Mouse (Mus musculus) hindbrain, embryonic 11.5 days (tissue): ENCODE results near the gene Smap2. TPM values are rescaled to one million over a fixed set of nuclear protein-coding genes. Genes with fewer than 3 reads are reported as not detected.
"Not testable (repeated sequence)": the region's sequence is repeated elsewhere in the genome, so short reads cannot be mapped to it uniquely, and the experiment has no call there.

Experiments
- ATAC-seq: fragments of 200-750 bp; cut with Nextera tagmentation; 2 replicates; pipeline ENCODE4 v1.8.0; 2017; ENCODE audit warnings: mild to moderate bottlenecking, moderate TSS enrichment, moderate library complexity; ENCODE audit not compliant: low FRiP score
- DNase-seq: peaks from one replicate; pipeline ENCODE4 v3.0.0-alpha.2; 2015; ENCODE audit warnings: low spot score
- H3K27ac ChIP-seq: fragments of 300-500 bp; sonication (generic); 2 replicates; pipeline ENCODE4 v1.5.1; 2014; ENCODE audit warnings: mild to moderate bottlenecking, low read depth, low read length
- H3K27me3 ChIP-seq: fragments of 300-500 bp; sonication (generic); 2 replicates; pipeline ENCODE4 v1.6.1; 2014; ENCODE audit warnings: mild to moderate bottlenecking, low read length, moderate library complexity, mixed read lengths; ENCODE audit not compliant: control insufficient read depth, insufficient read depth
- H3K36me3 ChIP-seq: fragments of 300-500 bp; sonication (generic); 2 replicates; pipeline ENCODE4 v1.6.1; 2014; ENCODE audit warnings: mild to moderate bottlenecking, low read length, moderate library complexity, mixed read lengths; ENCODE audit not compliant: control insufficient read depth, insufficient read depth
- H3K4me1 ChIP-seq: fragments of 300-500 bp; sonication (generic); replicated peaks from 2 replicates; pipeline ENCODE4 v1.6.1; 2014; ENCODE audit warnings: low read length, mixed read lengths; ENCODE audit not compliant: control insufficient read depth, insufficient read depth
- H3K4me2 ChIP-seq: fragments of 300-500 bp; sonication (generic); replicated peaks from 2 replicates; pipeline ENCODE4 v1.6.1; 2014; ENCODE audit warnings: mild to moderate bottlenecking, low read depth, low read length
- H3K4me3 ChIP-seq: fragments of 300-500 bp; sonication (generic); 2 replicates; pipeline ENCODE4 v1.5.1; 2014; ENCODE audit warnings: low read depth, low read length
- H3K9ac ChIP-seq: fragments of 300-500 bp; sonication (generic); 2 replicates; pipeline ENCODE4 v1.6.1; 2014; ENCODE audit warnings: low read depth, low read length
- H3K9me3 ChIP-seq: fragments of 300-500 bp; sonication (generic); 2 replicates; pipeline ENCODE4 v1.6.1; 2016; ENCODE audit warnings: low read length; ENCODE audit not compliant: control insufficient read depth
- WGBS: fragments of 180-500 bp; shearing (Covaris S2); extraction: QIAGEN DNeasy Blood & Tissue Kit; methylation state at CpG from one replicate; pipeline ENCODE4 v1.1.7; 2014; 5-methylcytosine and 5-hydroxymethylcytosine counted together
- polyA plus RNA-seq: library from polyadenylated mRNA; unstranded; fragments of >200 nt; fragmentation: Nextera tagmentation; extraction: Ambion mirVana; gene quantifications from 2 replicates; pipeline ENCODE4 v1.2.1, GENCODE M21; 2014

Gene Smap2
- polyA plus RNA-seq = 20.4 and 21.9 TPM in 2 replicates

DNA sequence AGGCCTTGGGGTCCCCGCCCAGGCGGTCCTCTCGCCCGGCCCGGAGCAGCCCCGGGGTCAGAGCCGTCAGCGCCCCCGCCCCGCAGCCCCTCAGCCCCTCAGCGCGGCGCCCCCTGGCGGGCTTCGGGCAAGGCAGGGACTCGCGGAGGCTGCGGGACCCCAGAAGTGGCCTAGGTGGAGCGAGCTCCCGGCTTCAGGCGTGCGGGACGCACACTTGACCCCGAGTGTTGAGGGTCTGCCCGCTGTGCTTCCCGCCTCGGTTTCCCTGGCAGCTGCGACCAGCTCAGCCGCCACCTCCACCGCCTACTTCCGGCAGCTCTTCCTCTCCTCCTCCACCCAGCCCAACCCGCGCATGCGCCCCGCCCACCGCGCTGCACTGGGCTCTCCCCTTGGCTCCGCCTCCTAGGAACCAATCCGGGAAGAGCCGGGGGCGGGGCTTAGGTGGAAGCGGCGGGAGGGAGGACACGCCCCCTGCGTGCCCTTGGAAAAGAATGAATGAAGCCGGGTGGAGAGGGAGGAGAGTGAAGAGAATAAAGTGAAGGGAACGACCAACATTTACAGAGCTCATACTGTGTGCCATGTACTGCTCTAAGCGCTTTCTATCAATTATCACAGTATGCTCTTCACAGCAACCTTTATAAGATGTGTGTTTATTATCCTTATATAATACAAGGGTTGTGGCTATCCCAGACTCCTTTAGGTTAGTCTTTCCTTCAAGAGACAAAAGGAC lies at the start of gene Smap2:
TSS of gene Smap2 (minus strand) at position 320 of the 730 bp plus-strand sequence.
- Histone ChIP-seq H3K9me3 (no peaks in the 10 kb centered on the region), H3K27me3 (no peaks in the 10 kb centered on the region), H3K36me3 (no peaks in the 10 kb centered on the region), H3K4me3 (peak within 1 kb of the TSS; percentile 95), H3K4me1 (no peaks in the 10 kb centered on the region), H3K27ac (peak within 1 kb of the TSS; percentile 77), H3K4me2 (peak within 1 kb of the TSS; percentile 91), H3K9ac (peak within 1 kb of the TSS; percentile 91)
- peak; percentile 100 for DNase-seq
- under 1% methylated on average over 36 of the region's 48 CpGs for whole genome bisulfite sequencing
- ATAC-seq = peak; percentile 98

- Histone ChIP-seq H3K9me3 (no peaks in the 10 kb centered on the region), H3K4me3 (no peak overlapping the region), H3K9ac (no peak overlapping the region), H3K4me2 (no peak overlapping the region), H3K4me1 (no peaks in the 10 kb centered on the region), H3K27ac (no peak overlapping the region), H3K27me3 (no peaks in the 10 kb centered on the region), H3K36me3 (no peaks in the 10 kb centered on the region)
- no peak for DNase-seq
- no peak for ATAC-seq
- 96% methylated on average over 2 of the region's 2 CpGs for WGBS
Observed at GRCm38 (mm10) chr4:121065336-121065735, 48.3 kb upstream of the Smap2 start.

GRCm38 (mm10) chr4:121059218-121059617 lies 42.2 kb upstream of the Smap2 start:
- not testable (repeated sequence) for ATAC-seq, H3K4me1 ChIP-seq, H3K4me2 ChIP-seq, H3K36me3 ChIP-seq, DNase-seq, H3K4me3 ChIP-seq, H3K9me3 ChIP-seq, H3K27me3 ChIP-seq, H3K9ac ChIP-seq, H3K27ac ChIP-seq
- 92% methylated on average over 10 of the region's 10 CpGs for WGBS

DNA sequence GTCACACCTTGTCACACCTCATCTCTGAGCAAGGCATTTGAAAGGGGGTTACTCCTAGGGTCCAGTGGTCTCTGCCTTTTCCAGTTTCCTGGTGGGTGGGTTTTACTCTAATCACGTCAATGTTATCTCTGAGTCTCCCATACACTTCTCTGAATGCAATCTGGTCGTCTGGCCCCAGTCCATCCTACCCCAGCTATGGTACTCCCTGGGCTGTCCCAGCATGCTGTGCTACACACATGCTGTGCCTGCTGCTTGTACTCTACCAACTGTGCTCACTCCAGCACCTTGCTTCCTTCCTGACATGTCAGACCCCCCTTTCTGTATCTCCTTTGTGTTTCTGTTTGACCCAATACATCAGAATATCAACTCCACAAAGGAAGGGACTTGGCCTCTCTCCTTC lies 40.0 kb upstream of the Smap2 start:
- Histone ChIP-seq H3K4me2 (no peak overlapping the region), H3K4me3 (no peak overlapping the region), H3K4me1 (no peaks in the 10 kb centered on the region), H3K27me3 (no peaks in the 10 kb centered on the region), H3K27ac (no peak overlapping the region), H3K36me3 (no peaks in the 10 kb centered on the region), H3K9ac (no peak overlapping the region), H3K9me3 (no peaks in the 10 kb centered on the region)
- WGBS = 74% methylated on average over 2 of the region's 2 CpGs
- DNase-seq = no peak
- ATAC-seq = no peak

DNA sequence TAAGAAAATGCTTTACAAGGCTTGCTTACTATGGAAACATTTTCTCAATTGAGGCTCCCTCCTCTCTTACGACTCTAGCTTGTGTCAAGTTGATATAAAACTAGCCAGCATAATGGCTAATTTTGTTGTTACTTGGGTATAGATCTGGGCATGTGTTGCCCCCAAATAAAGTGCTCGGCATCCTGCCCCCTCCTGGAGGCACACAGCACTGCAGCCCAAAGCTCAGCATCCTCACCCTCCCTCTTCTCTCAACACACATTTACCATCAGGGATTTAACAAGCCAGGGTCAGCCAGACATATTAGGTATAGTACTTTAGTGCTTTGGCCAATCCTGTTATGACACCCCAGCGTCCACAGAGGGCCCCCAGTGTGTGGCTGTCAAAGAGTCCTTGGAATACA lies 39.3 kb upstream of the Smap2 start:
- H3K27ac ChIP-seq = no peak overlapping the region
- no peaks in the 10 kb centered on the region for H3K9me3 ChIP-seq
- H3K4me2 ChIP-seq = no peak overlapping the region
- WGBS = 46% methylated on average over 3 of the region's 3 CpGs
- no peaks in the 10 kb centered on the region for H3K4me1 ChIP-seq
- no peak for ATAC-seq
- no peaks in the 10 kb centered on the region for H3K27me3 ChIP-seq
- DNase-seq = peak; percentile 34
- no peak overlapping the region for H3K4me3 ChIP-seq
- no peaks in the 10 kb centered on the region for H3K36me3 ChIP-seq
- H3K9ac ChIP-seq = no peak overlapping the region

DNA sequence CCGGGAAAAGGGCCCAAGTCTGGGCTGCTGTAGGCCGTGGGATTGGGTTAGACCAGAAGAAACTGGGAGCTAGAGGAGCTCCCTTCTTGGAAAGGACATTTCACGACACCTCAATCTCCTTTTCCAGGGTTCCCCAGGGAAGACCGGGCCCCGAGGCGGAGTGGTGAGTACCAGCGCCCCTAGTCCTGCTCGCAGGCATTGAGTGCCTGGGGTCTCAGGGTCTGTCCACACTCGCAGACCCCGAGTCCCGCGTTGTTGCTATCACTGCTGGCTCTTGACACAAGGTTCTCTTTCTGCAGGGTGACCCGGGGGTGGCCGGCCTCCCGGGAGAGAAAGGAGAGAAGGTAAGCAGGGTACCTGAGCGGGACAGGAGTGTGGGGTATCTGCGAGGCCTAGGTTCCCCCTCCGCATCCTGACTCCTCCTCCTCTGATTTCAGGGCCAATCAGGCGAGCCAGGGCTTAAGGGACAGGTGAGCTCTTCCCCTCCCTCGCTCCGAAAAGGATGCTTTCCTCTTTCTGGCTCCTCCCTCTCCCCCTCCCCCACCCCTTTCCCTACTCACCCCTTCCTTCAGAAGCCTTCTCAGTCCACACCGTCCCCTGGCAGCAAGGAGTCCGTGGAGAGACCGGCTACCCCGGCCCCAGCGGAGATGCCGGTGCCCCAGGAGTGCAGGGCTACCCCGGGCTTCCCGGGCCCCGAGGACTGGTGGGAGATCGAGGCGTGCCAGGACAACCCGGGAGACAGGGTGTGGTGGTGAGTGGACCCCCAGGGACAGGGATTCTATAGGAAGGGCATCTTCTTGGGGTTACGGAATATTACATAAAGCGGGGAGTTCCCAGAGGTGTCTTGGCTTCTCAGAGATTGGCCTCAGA lies 35.6 kb upstream of the Smap2 start:
- H3K27ac ChIP-seq = no peak overlapping the region
- WGBS = 11% methylated on average over 33 of the region's 35 CpGs
- H3K4me3 ChIP-seq = no peak overlapping the region
- H3K4me1 ChIP-seq = no peaks in the 10 kb centered on the region
- peak; percentile 45; the same call in 1 of the 2 replicates for ATAC-seq
- DNase-seq = peak; percentile 24
- H3K27me3 ChIP-seq = no peaks in the 10 kb centered on the region
- H3K4me2 ChIP-seq = peak overlapping the region; percentile 8; the same call in 1 of the 2 replicates
- H3K36me3 ChIP-seq = no peaks in the 10 kb centered on the region
- no peaks in the 10 kb centered on the region for H3K9me3 ChIP-seq
- H3K9ac ChIP-seq = no peak overlapping the region

DNA sequence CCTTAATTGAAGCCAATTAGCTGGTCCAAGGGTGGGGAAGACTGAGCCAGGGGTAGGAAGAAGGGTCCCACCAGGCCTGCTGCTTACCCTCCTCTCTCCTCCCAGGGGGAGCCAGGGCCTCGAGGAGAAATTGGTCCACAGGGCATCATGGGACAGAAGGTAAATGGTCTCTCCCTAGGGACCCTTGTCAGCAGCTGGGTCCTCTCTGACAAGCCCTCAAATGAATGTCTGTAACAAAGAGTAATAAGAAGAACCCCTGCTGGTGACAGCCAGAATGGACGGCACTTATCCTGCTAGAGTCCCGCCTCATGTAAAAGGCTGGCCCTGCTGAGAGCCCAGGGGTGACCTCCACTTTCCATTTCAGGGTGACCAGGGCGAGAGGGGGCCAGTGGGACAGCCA lies 34.8 kb upstream of the Smap2 start:
- no peak overlapping the region for H3K4me2 ChIP-seq
- DNase-seq (peak; percentile 35), ATAC-seq (peak; percentile 32)
- H3K4me3 ChIP-seq = no peak overlapping the region
- no peaks in the 10 kb centered on the region for H3K36me3 ChIP-seq
- WGBS = 19% methylated on average over 4 of the region's 4 CpGs
- H3K27me3 ChIP-seq = no peaks in the 10 kb centered on the region
- no peak overlapping the region for H3K27ac ChIP-seq
- H3K9ac ChIP-seq = no peak overlapping the region
- H3K9me3 ChIP-seq = no peaks in the 10 kb centered on the region
- H3K4me1 ChIP-seq = no peaks in the 10 kb centered on the region

GRCm38 (mm10) chr4:121042946-121043345 lies 25.9 kb upstream of the Smap2 start:
- Histone ChIP-seq H3K4me1 (peaks cover 5% of the 10 kb centered on the region; the same call in 1 of the 2 replicates), H3K4me2 (no peak overlapping the region), H3K9me3 (no peaks in the 10 kb centered on the region), H3K4me3 (no peak overlapping the region), H3K27me3 (peaks cover 9% of the 10 kb centered on the region; the same call in 1 of the 2 replicates), H3K36me3 (no peaks in the 10 kb centered on the region), H3K27ac (no peak overlapping the region), H3K9ac (no peak overlapping the region)
- DNase-seq (no peak), ATAC-seq (no peak)
- 72% methylated on average over 3 of the region's 3 CpGs for whole genome bisulfite sequencing
